Mouse (Mus musculus) MEL (cell line): ENCODE data around the gene Rassf2. TPM values are rescaled to one million over a fixed set of nuclear protein-coding genes. Genes with fewer than 3 reads are reported as not detected.
A peak's percentile ranks its signal among the peaks of the same experiment; 100 is the strongest.

Experiments used
- DNase-seq: peaks from one replicate; pipeline ENCODE4 v3.0.0; 2011; ENCODE audit warnings: low read depth, low spot score
- H3K27ac ChIP-seq: 2 replicates; pipeline ENCODE4 v1.5.1; 2012; ENCODE audit warnings: low read depth, mild to moderate bottlenecking, control low read depth, low read length, moderate library complexity; ENCODE audit not compliant: control insufficient read depth
- H3K27me3 ChIP-seq, 2 experiments: fragments of 150-350 bp in 1 of 2; sonication (generic) in 1 of 2; 2 replicates each; pipeline ENCODE4 v1.6.1; 2012; ENCODE audit warnings: low read length in 2 of 2, mild to moderate bottlenecking in 2 of 2, improper control_type of control experiment in 1 of 2, moderate library complexity in 1 of 2; ENCODE audit not compliant: insufficient read depth in 2 of 2, control insufficient read depth in 1 of 2
- H3K36me3 ChIP-seq, 2 experiments: 2 replicates each; pipeline ENCODE4 v1.6.1; 2012 to 2014; ENCODE audit warnings: low read length in 2 of 2, improper control_type of control experiment in 1 of 2, inconsistent platforms in 1 of 2, mild to moderate bottlenecking in 1 of 2; ENCODE audit not compliant: insufficient read depth in 2 of 2, control insufficient read depth in 1 of 2
- H3K4me1 ChIP-seq, 2 experiments: fragments of 150-350 bp in 1 of 2; sonication (generic) in 1 of 2; 2 replicates each; pipeline ENCODE4 v1.6.1; 2012; ENCODE audit warnings: low read length in 2 of 2, improper control_type of control experiment in 1 of 2, mild to moderate bottlenecking in 1 of 2; ENCODE audit not compliant: insufficient read depth in 2 of 2, control insufficient read depth in 1 of 2
- H3K4me3 ChIP-seq, 2 experiments: fragments of 150-350 bp in 1 of 2; sonication (generic) in 1 of 2; 2 replicates each; pipeline ENCODE4 v1.5.1; 2012; ENCODE audit warnings: low read depth in 2 of 2, low read length in 2 of 2, mild to moderate bottlenecking in 2 of 2, moderate library complexity in 2 of 2, control low read depth in 1 of 2, improper control_type of control experiment in 1 of 2; ENCODE audit not compliant: control insufficient read depth in 1 of 2, insufficient read depth in 1 of 2
- H3K79me2 ChIP-seq: 2 replicates; pipeline ENCODE4 v1.6.1; 2012; ENCODE audit warnings: mild to moderate bottlenecking, low read length, moderate library complexity; ENCODE audit not compliant: control insufficient read depth, poor library complexity, insufficient read depth
- H3K9ac ChIP-seq: 2 replicates; pipeline ENCODE4 v1.6.1; 2012; ENCODE audit warnings: low read depth, mild to moderate bottlenecking, control low read depth, low read length, moderate library complexity; ENCODE audit not compliant: control insufficient read depth, poor library complexity, severe bottlenecking
- H3K9me3 ChIP-seq: fragments of 150-350 bp; sonication (generic); replicated peaks from 2 replicates; pipeline ENCODE4 v1.6.1; 2012; ENCODE audit warnings: mild to moderate bottlenecking, low read length, improper control_type of control experiment, moderate library complexity; ENCODE audit not compliant: insufficient read depth
- BHLHE40 ChIP-seq: IDR thresholded peaks from 2 replicates; pipeline ENCODE4 v1.6.1; 2012; ENCODE audit warnings: low read depth, mild to moderate bottlenecking, inconsistent platforms, low read length, improper control_type of control experiment, borderline replicate concordance
- CHD1 ChIP-seq: IDR thresholded peaks from 2 replicates; pipeline ENCODE4 v1.6.1; 2012; ENCODE audit warnings: low read depth, mild to moderate bottlenecking, inconsistent platforms, low read length, improper control_type of control experiment
- CTCF ChIP-seq, 3 experiments: IDR thresholded peaks in 2 of 3; conservative IDR thresholded peaks in 1 of 3; 2 replicates each; pipeline ENCODE4 v1.5.1; 2011 to 2012; ENCODE audit warnings: low read length in 3 of 3, low read depth in 2 of 3, mild to moderate bottlenecking in 2 of 3, improper control_type of control experiment in 1 of 3, inconsistent platforms in 1 of 3, mixed read lengths in 1 of 3, moderate library complexity in 1 of 3; ENCODE audit not compliant: control insufficient read depth in 1 of 3, insufficient read depth in 1 of 3, poor library complexity in 1 of 3, severe bottlenecking in 1 of 3
- E2F4 ChIP-seq: IDR thresholded peaks from 2 replicates; pipeline ENCODE4 v1.6.1; 2011; ENCODE audit warnings: low read depth, low read length, improper control_type of control experiment, borderline replicate concordance
- EP300 ChIP-seq, 2 experiments: IDR thresholded peaks; 2 replicates each; pipeline ENCODE4 v1.6.1; 2011; ENCODE audit warnings: improper control_type of control experiment in 2 of 2, low read length in 2 of 2, low read depth in 1 of 2, mild to moderate bottlenecking in 1 of 2
- GABPA ChIP-seq: IDR thresholded peaks from 2 replicates; pipeline ENCODE4 v1.6.1; 2012; ENCODE audit warnings: low read depth, mild to moderate bottlenecking, inconsistent platforms, low read length, improper control_type of control experiment, moderate library complexity
- GATA1 ChIP-seq: IDR thresholded peaks from 2 replicates; pipeline ENCODE4 v1.6.1; 2011; ENCODE audit warnings: low read depth, low read length, improper control_type of control experiment
- HCFC1 ChIP-seq: IDR thresholded peaks from 2 replicates; pipeline ENCODE4 v1.6.1; 2012; ENCODE audit warnings: low read depth, mild to moderate bottlenecking, inconsistent platforms, low read length, improper control_type of control experiment, moderate library complexity
- JUND ChIP-seq: IDR thresholded peaks from 2 replicates; pipeline ENCODE4 v1.6.1; 2011; ENCODE audit warnings: low read depth, mild to moderate bottlenecking, improper control_type of control experiment, low read length
- KAT2A ChIP-seq: conservative IDR thresholded peaks from 2 replicates; pipeline ENCODE4 v1.6.1; 2012; ENCODE audit warnings: low read depth, low read length, improper control_type of control experiment, inconsistent platforms
- MAZ ChIP-seq: IDR thresholded peaks from 2 replicates; pipeline ENCODE4 v1.6.1; 2012; ENCODE audit warnings: low read depth, mild to moderate bottlenecking, inconsistent platforms, low read length, improper control_type of control experiment
- MYB ChIP-seq: IDR thresholded peaks from 2 replicates; pipeline ENCODE4 v1.6.1; 2011; ENCODE audit warnings: mild to moderate bottlenecking, low read depth, low read length, improper control_type of control experiment
- MYC ChIP-seq: IDR thresholded peaks from 2 replicates; pipeline ENCODE4 v1.6.1; 2011; ENCODE audit warnings: low read depth, mild to moderate bottlenecking, low read length, improper control_type of control experiment, moderate library complexity
- POLR2AphosphoS2 ChIP-seq: IDR thresholded peaks from 2 replicates; pipeline ENCODE4 v1.6.1; 2011; ENCODE audit warnings: low read length, improper control_type of control experiment
- RAD21 ChIP-seq: IDR thresholded peaks from 2 replicates; pipeline ENCODE4 v1.6.1; 2011; ENCODE audit warnings: mild to moderate bottlenecking, low read depth, low read length, improper control_type of control experiment
- RCOR1 ChIP-seq: IDR thresholded peaks from 2 replicates; pipeline ENCODE4 v1.6.1; 2012; ENCODE audit warnings: low read depth, mild to moderate bottlenecking, inconsistent platforms, low read length, improper control_type of control experiment
- TCF12 ChIP-seq: IDR thresholded peaks from 2 replicates; pipeline ENCODE4 v1.6.1; 2014; ENCODE audit warnings: low read depth, mild to moderate bottlenecking, inconsistent platforms, low read length, improper control_type of control experiment, moderate library complexity
- USF2 ChIP-seq, 2 experiments: IDR thresholded peaks; 2 replicates each; pipeline ENCODE4 v1.6.1; 2011 to 2012; ENCODE audit warnings: improper control_type of control experiment in 2 of 2, low read length in 2 of 2, borderline replicate concordance in 1 of 2, inconsistent platforms in 1 of 2, low read depth in 1 of 2, mild to moderate bottlenecking in 1 of 2; ENCODE audit not compliant: insufficient read depth in 1 of 2
- ZKSCAN1 ChIP-seq: IDR thresholded peaks from 2 replicates; pipeline ENCODE4 v1.6.1; 2012; ENCODE audit warnings: low read depth, mild to moderate bottlenecking, inconsistent platforms, low read length, improper control_type of control experiment, moderate library complexity
- ZNF384 ChIP-seq: IDR thresholded peaks from 2 replicates; pipeline ENCODE4 v1.6.1; 2012; ENCODE audit warnings: low read depth, mild to moderate bottlenecking, inconsistent platforms, low read length, improper control_type of control experiment
- polyA plus RNA-seq, 2 experiments: library from polyadenylated mRNA; stranded (reverse) in 1 of 2; unstranded in 1 of 2; fragments of >175 nt in 1 of 2; fragments of >200 nt in 1 of 2; gene quantifications; 2 replicates each; pipeline versions ENCODE4 v1.2.1 to v1.2.4; 2012; ENCODE audit warnings: low replicate concordance in 2 of 2, low read depth in 1 of 2; ENCODE audit not compliant: insufficient read length in 2 of 2, insufficient read depth in 1 of 2, missing spikeins in 1 of 2
- total RNA-seq: library from RNA; depleted of rRNA; stranded (reverse); fragments of 300-350 nt; gene quantifications from 2 replicates; pipeline ENCODE4 v1.2.3, GENCODE M21; 2012

Rassf2 gene
- total and polyA plus RNA-seq, 3 experiments, result 0.69 to 4.1 TPM; not detected in 1

- Histone ChIP-seq H3K79me2 (no peaks in the 10 kb centered on the region), H3K9me3 (no peaks in the 10 kb centered on the region), H3K4me3 (peak overlapping the region; percentile 44 to 57), H3K36me3 (peaks cover 0 to 2% of the 10 kb centered on the region in 2 experiments; a peak in 1 of 4 replicates), H3K27me3 (no peaks in the 10 kb centered on the region), H3K4me1 (peaks cover 0 to 3% of the 10 kb centered on the region in 2 experiments; a peak in 1 of 4 replicates), H3K9ac (peak overlapping the region; percentile 45), H3K27ac (no peak overlapping the region)
- no peak for DNase-seq
- no peak for TF ChIP-seq MYB
- no peak for TF ChIP-seq E2F4
- no peak for TF ChIP-seq POLR2AphosphoS2
- no peak for TF ChIP-seq GATA1
- TF ChIP-seq CHD1, result no peak
Measured at GRCm38 (mm10) chr2:131954835-131955234, 75.2 kb downstream of the Rassf2 start.

DNA sequence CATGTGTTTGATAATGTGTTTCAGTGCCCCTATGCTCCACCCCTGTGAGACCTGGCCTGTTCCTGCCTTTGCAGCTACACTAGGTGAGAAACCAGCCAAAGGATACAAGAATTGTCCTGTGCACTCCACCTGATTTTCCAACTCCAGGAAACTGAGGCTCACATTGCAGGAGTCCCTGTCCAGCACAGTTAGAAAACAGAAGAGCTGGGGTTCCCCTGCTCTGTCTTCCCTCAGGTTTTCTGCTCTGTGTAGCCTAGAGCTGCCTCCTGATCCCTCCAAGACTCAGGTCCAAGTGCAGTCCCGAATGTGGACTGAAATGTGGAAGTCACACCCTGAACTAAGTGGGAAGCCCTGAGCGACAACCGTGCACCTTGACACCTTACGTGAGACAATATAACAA is 76.3 kb downstream of the Rassf2 start:
- no peak for DNase-seq
- peaks cover 0 to 2% of the 10 kb centered on the region in 2 experiments; a peak in 1 of 4 replicates for H3K36me3 ChIP-seq
- no peaks in the 10 kb centered on the region for H3K79me2 ChIP-seq
- no peak overlapping the region for H3K27ac ChIP-seq
- no peak overlapping the region for H3K9ac ChIP-seq
- no peak for TF ChIP-seq HCFC1
- TF ChIP-seq CHD1, result no peak
- no peak for TF ChIP-seq POLR2AphosphoS2
- no peak for TF ChIP-seq TCF12
- no peak for TF ChIP-seq BHLHE40
- no peak for TF ChIP-seq RAD21
- TF ChIP-seq RCOR1, result no peak
- no peak for TF ChIP-seq KAT2A
- no peak for TF ChIP-seq GABPA
- TF ChIP-seq USF2 (IDR thresholded peaks at IDR 0.05; ENCODE audit: borderline replicate concordance in 1 of 2, insufficient read depth in 1 of 2, low read depth in 1 of 2, low read length in 2 of 2), result no peak
- no peak for TF ChIP-seq CTCF (IDR thresholded peaks at IDR 0.05 in 2 of 3, conservative IDR thresholded peaks at IDR 0.05 in 1 of 3; ENCODE audit: control insufficient read depth in 1 of 3, insufficient read depth in 1 of 3, low read depth in 2 of 3, low read length in 3 of 3, poor library complexity in 1 of 3, severe bottlenecking in 1 of 3)
- no peak for TF ChIP-seq ZNF384
- TF ChIP-seq EP300 (IDR thresholded peaks at IDR 0.05; ENCODE audit: low read depth in 1 of 2, low read length in 2 of 2), result no peak
- TF ChIP-seq MYC, result no peak
- no peak for TF ChIP-seq JUND
- no peak for TF ChIP-seq MAZ
- no peak for TF ChIP-seq ZKSCAN1
- no peak overlapping the region for H3K4me3 ChIP-seq
- H3K27me3 ChIP-seq, result no peaks in the 10 kb centered on the region
- no peaks in the 10 kb centered on the region for H3K9me3 ChIP-seq
- peaks cover 0 to 3% of the 10 kb centered on the region in 2 experiments; a peak in 1 of 4 replicates for H3K4me1 ChIP-seq
